Mouse (Mus musculus): ENCODE results near the gene Vmn1r219.
"Not testable (repeated sequence)": the region's sequence is repeated elsewhere in the genome, so short reads cannot be mapped to it uniquely, and the experiment has no call there.

Gene Vmn1r219

DNA sequence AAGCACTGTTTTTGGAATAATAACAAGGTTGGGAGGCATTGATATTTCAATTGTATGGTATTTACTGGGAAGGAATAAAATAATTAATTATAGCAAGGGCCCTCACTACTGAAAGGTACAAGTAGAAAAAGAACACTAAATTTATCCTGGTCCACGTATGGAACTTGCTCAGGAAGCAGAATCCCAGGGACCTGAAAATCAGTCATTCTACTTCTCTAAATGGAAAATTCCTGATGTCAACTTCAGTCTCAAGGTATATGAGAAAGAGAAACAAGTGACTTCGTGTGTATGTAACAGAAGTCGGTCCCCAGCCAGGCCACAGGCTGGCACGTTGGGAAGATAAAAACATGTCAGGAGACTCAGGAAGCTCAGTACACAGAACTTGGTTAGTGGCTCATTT, at the start of gene Vmn1r219:
TSS of gene Vmn1r219 (plus strand) at position 301 of the 400 bp plus-strand sequence.
- ATAC-seq (ENCODE audit: low TSS enrichment), result no peak

- not testable (repeated sequence) for ATAC-seq (ENCODE audit: low TSS enrichment)
Measured at GRCm38 (mm10) chr13:23118126-23118525, 41.0 kb upstream of the Vmn1r219 start, which contains the start of gene Vmn1r217. TSS of gene Vmn1r217 (minus strand) at chr13:23118226.

- ATAC-seq (ENCODE audit: low TSS enrichment), result no peak
Measured at GRCm38 (mm10) chr13:23120611-23121010, 38.5 kb upstream of the Vmn1r219 start.

GRCm38 (mm10) chr13:23133099-23133498, 26.0 kb upstream of the Vmn1r219 start, which contains the start of gene Vmn1r218:
TSS of gene Vmn1r218 (plus strand) at chr13:23133155.
- no peak for ATAC-seq (ENCODE audit: low TSS enrichment)

GRCm38 (mm10) chr13:23133501-23133900, 25.6 kb upstream of the Vmn1r219 start:
- no peak for ATAC-seq (ENCODE audit: low TSS enrichment)

DNA sequence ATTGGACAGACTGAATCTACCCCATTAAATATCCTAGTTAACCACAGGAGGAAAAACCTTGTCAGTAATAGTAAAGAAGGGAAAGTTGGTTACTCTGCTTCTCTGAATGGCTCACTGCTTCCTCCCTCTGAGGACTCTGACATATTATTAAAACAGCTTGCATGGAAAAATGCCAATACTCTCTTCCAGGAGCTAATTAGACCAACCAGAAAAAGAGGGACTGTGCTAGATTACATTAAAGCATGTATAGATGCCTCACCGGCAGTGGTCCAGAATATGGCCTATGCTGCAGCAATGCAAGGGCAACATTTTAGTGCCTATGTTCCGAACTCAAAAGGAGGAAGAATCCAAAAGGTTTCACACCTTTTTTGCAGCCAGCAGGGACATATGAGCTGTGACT, 20.2 kb upstream of the Vmn1r219 start:
- ATAC-seq (ENCODE audit: low TSS enrichment), result no peak

DNA sequence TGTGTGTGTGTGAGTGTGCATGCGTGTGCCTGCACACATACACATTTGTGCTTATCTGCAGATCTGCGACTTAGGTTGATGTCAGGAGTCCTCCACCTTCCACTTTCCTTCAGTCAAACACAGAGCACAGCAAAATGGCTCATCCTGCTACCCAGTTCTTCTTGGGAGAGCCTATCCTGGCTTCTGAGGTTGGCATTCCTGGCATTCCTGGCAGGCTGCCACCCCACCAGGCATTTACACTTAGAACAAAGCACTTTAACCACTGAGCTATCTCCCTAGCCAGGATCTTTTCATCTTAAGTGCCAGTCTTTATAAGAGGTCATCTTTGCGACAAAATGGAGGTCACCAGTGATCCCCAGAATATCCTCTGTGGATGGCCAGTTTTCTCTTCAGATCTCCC, 1.3 kb upstream of the Vmn1r219 start:
- ATAC-seq (ENCODE audit: low TSS enrichment), result no peak

DNA sequence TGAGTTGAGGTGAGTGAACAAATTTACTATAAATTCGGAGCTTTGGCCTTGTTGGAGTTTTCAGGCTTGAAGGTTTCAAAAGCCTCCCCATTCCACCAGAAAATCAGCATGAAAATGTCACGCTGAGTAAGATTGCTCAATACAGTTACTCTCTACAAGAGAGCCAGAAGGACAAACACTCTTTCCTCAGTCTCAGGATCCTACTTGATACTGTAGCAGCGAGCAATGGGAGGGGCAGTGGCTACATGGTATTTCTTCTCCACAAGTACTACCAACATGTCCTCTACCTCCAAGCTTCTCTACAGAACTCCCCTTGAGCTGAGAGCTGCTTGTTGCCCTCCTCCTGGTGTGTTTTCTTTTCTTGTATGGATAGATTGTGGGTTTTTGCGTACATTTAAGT, 7.4 kb downstream of the Vmn1r219 start:
- ATAC-seq (ENCODE audit: low TSS enrichment), result not testable (repeated sequence)

DNA sequence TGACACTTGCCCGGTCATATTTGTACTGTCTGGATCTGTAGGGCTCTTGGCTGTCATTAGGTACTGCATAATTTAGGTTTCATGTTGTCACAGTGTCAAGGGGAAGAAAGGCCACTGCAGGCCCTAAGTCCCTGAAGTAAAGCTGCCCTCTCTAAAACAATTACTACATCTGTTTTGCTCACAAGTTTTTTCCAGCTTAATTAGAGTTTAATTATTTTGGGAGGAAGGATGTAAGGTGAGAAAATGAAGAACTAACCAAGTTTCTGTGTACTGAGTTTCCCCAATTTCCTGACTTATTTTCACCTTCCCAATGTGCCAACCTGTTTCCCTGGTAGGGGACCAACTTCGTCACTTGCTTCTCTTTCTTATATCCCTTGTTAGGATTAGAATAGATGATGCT, 28.8 kb downstream of the Vmn1r219 start, which contains the start of gene Vmn1r220:
TSS of gene Vmn1r220 (minus strand) at position 101 of the 400 bp plus-strand sequence.
- ATAC-seq (ENCODE audit: low TSS enrichment), result no peak

DNA sequence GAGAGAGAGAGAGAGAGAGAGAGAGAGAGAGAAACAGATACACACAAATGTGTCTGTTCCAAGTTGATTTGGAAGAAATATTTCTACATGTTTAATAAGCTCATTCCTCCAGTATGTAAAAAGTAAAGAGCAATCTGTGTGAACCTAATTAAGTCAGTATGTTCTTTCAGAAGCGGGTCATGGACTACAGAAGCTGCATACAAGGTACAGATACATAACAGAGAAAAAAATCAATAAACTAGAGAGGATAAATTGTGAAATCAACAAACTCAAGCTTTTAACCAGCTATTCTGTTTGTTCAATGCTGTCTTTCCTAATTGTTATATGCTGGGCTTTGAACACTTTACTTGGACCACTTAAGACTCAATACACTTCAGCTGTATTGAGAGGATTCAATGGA, 44.8 kb downstream of the Vmn1r219 start:
- not testable (repeated sequence) for ATAC-seq (ENCODE audit: low TSS enrichment)

DNA sequence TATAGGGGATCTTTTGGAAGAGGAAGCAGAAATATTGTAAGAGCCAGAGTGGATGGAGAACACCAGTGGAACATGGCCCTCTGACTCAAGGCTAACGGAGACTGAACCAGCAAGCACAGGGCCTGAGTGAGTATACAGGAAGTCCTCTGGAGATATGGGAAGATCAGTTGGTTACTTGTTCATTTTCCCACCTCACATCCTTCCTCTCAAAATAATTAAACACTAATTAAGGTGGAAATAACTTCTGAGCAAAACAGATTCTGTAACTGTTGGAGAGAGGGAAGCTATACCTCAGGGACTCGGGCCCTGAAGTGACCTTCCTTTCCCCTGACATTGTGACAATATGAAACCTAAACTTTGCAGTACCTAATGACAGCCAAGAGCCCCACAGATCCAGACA, 54.7 kb downstream of the Vmn1r219 start, which contains the start of gene Vmn1r221:
TSS of gene Vmn1r221 (plus strand) at position 301 of the 400 bp plus-strand sequence.
- not testable (repeated sequence) for ATAC-seq (ENCODE audit: low TSS enrichment)

Measured in frontal cortex, adult (tissue).